Comparison of ENCODE assay signal across 11 mouse cellular contexts in genomic region chr1:91819237-91819636, GRCm38 (mm10). TPM values are rescaled to one million over a fixed set of nuclear protein-coding genes. Genes with fewer than 3 reads are reported as not detected.
A peak's percentile ranks its signal among the peaks of the same experiment; 100 is the strongest.
DNase-seq lines count a peak whose midpoint lies in the region; ATAC-seq and TF ChIP-seq lines count a peak whose summit lies in the region.
"Had no signal": no experiment of that assay in that cellular context is flagged by ENCODE, and none has a peak within 500 bp of the region (broad histone marks: within the 10 kb centered on the region; RNA-seq: fewer than 3 reads in every experiment).

No protein-coding gene starts in this region.

- in situ Hi-C loops in ES-E14 (cut with MboI; ENCODE audit: low sequenced_read_pairs in 2 of 2, unreplicated experiment in 2 of 2) = no loop called here

- ATAC-seq in forebrain, embryonic 13.5 days = no peak

- 72% methylated on average over 9 of the region's 9 CpGs for WGBS in forebrain, embryonic 13.5 days

- no peaks in the 10 kb centered on the region for H3K4me1 ChIP-seq in ES-E14 (ENCODE audit: control insufficient read depth in 2 of 2, insufficient read depth in 2 of 2, low read length in 2 of 2, poor library complexity in 1 of 2)
- H3K4me1 ChIP-seq in forebrain, embryonic 13.5 days = 0 out of 2 replicates have a peak, but pooled peaks cover 4% of the 10 kb centered on the region

- peaks cover 66% of the 10 kb centered on the region for H3K79me3 ChIP-seq in C2C12 (ENCODE audit: low read depth)

- peak; percentile 32 to 42 for DNase-seq in kidney, postnatal 4 days
- DNase-seq in kidney, adult 8-10 months = no peak
- DNase-seq in ES-E14 (ENCODE audit: low read depth, low spot score) = peak; percentile 16
- DNase-seq in gastrocnemius, postnatal 10 days = peak; percentile 42
- no peak for DNase-seq in right cerebral cortex, postnatal 25 days
- DNase-seq in frontal cortex, postnatal 25 days (ENCODE audit: low spot score in 2 of 2) = no peak
- DNase-seq: cerebellum, adult 2 months; kidney, adult 18-20 months had no signal

- no peaks in the 10 kb centered on the region for H3K9me3 ChIP-seq in ES-E14 (ENCODE audit: control insufficient read depth, insufficient read depth, low read depth, low read length)
- H3K9me3 ChIP-seq in forebrain, embryonic 13.5 days (replicated peaks) = no peaks in the 10 kb centered on the region

- H3K27ac ChIP-seq in ES-E14 (ENCODE audit: insufficient read depth, low read depth, low read length, poor library complexity, severe bottlenecking) = no peak overlapping the region
- H3K27ac ChIP-seq in forebrain, embryonic 13.5 days = no peak overlapping the region
- H3K27ac ChIP-seq: macrophage had no signal

- H3K4me3 ChIP-seq in C2C12 (ENCODE audit: insufficient read depth, poor library complexity, severe bottlenecking) (no peak overlapping the region), ES-E14 (ENCODE audit: insufficient read depth in 1 of 2, low read depth in 1 of 2, low read length in 2 of 2, poor library complexity in 1 of 2, severe bottlenecking in 1 of 2) (no peak overlapping the region)
- H3K4me3 ChIP-seq in forebrain, embryonic 13.5 days = no peak overlapping the region

- H3K79me2 ChIP-seq in C2C12 (ENCODE audit: control insufficient read depth, insufficient read depth) = peaks cover 95% of the 10 kb centered on the region

- no peaks in the 10 kb centered on the region for H3K27me3 ChIP-seq in C2C12 (ENCODE audit: control insufficient read depth, insufficient read depth, insufficient read length)
- no peaks in the 10 kb centered on the region for H3K27me3 ChIP-seq in forebrain, embryonic 13.5 days

- peaks cover 18% of the 10 kb centered on the region for H3K36me3 ChIP-seq in C2C12 (ENCODE audit: control insufficient read depth, insufficient read depth)
- no peaks in the 10 kb centered on the region for H3K36me3 ChIP-seq in ES-E14 (ENCODE audit: control insufficient read depth, insufficient read depth, low read length, poor library complexity, severe bottlenecking)
- no peaks in the 10 kb centered on the region for H3K36me3 ChIP-seq in forebrain, embryonic 13.5 days (ENCODE audit: poor library complexity, severe bottlenecking)

- H3ac ChIP-seq in C2C12 (ENCODE audit: control insufficient read depth, insufficient read length, low read depth) = no peak overlapping the region

- no peak overlapping the region for H3K9ac ChIP-seq in ES-E14 (ENCODE audit: insufficient read depth, low read depth, low read length, poor library complexity, severe bottlenecking)
- H3K9ac ChIP-seq in forebrain, embryonic 13.5 days = no peak overlapping the region

- TF ChIP-seq CTCF in C2C12 (IDR thresholded peaks at IDR 0.05; ENCODE audit: control insufficient read depth, insufficient read depth, insufficient read length) = peak; percentile 20

- H3K4me2 ChIP-seq in forebrain, embryonic 13.5 days = no peak overlapping the region

TF ChIP-seq in C2C12, 6 proteins besides CTCF, POLR2A, EP300 and RAD21:
- TF ChIP-seq USF1 (IDR thresholded peaks at IDR 0.05; ENCODE audit: low read depth) (no peak), FOSL1 (IDR thresholded peaks at IDR 0.05; ENCODE audit: insufficient read depth, low read length, poor library complexity, severe bottlenecking) (no peak), MYOD1 (IDR thresholded peaks at IDR 0.05; ENCODE audit: control insufficient read depth, insufficient read length, low read depth) (no peak), MAX (IDR thresholded peaks at IDR 0.05) (no peak), CEBPB (IDR thresholded peaks at IDR 0.05; ENCODE audit: low read depth) (no peak), MYOG (IDR thresholded peaks at IDR 0.05; ENCODE audit: control insufficient read depth, extremely low read depth, insufficient read length) (no peak)

TF ChIP-seq in ES-E14, 5 proteins besides CTCF, POLR2A, EP300 and RAD21:
- TF ChIP-seq ZNF384 (IDR thresholded peaks at IDR 0.05; ENCODE audit: low read depth, low read length) = no peak
- TF ChIP-seq HCFC1 (IDR thresholded peaks at IDR 0.05; ENCODE audit: borderline replicate concordance, insufficient read depth, low read length) = no peak
- TF ChIP-seq CHD2 (IDR thresholded peaks at IDR 0.05; ENCODE audit: low read depth, low read length) = no peak
- no peak for TF ChIP-seq ZC3H11A (IDR thresholded peaks at IDR 0.05; ENCODE audit: borderline replicate concordance, low read depth, low read length)
- no peak for TF ChIP-seq MAFK (IDR thresholded peaks at IDR 0.05; ENCODE audit: insufficient read depth, low read depth, low read length)

RNA-seq across cellular contexts. Expression of gene Twist2, which starts 18.0 kb away (rescaled TPM):
- 65.4 TPM for polyA plus RNA-seq in C2C12 (2012; fragmentation: generic; extraction: Trizol)
- 1.4 and 2.6 TPM in 2 replicates for total RNA-seq in ES-E14 (2012; rRNA removed)
- total RNA-seq in gastrocnemius, postnatal 10 days (2021) = 1 to 10 TPM; 3.0 to 4.0 TPM
- 0.31 and 0.39 TPM in 2 replicates for polyA plus RNA-seq in forebrain, embryonic 13.5 days (2015; fragmentation: Nextera tagmentation; extraction: Ambion mirVana)
- polyA plus RNA-seq: macrophage had no signal

Comparison
In these comparisons a context has a peak if more than half of its experiments do, and no peak if none do; other contexts are left out.
1. DNase-seq: peak in kidney, postnatal 4 days (2 of 2), ES-E14 (single experiment) and gastrocnemius, postnatal 10 days (single experiment); none in kidney, adult 8-10 months (0 of 2), right cerebral cortex, postnatal 25 days (single experiment) and frontal cortex, postnatal 25 days (0 of 2).